Mouse (Mus musculus) ovary, postnatal 10 days (tissue): ENCODE data around the gene Syt14.

Experiments
- DNase-seq: peaks from one replicate; pipeline ENCODE4 v3.0.0; 2022; ENCODE audit warnings: low spot score

Gene Syt14

DNA sequence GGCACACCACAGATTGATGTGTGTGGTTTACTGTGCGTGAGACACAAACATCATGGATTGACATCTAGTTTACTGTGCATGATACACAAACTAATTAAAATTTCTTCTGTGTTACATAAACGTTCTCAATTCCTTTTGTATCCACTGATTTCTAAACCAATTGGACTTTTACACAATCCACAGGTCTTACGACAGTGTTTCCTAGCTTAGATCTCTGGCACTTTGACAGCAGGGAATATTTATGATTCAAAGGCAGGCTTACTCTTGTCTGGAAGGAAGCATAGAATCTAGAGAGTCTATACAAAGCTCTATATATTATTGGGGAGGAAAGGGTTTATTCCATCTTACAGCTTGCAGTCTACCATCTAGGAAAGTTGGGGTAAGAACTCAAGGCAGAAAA lies 171.1 kb downstream of the Syt14 start:
- no peak for DNase-seq

GRCm38 (mm10) chr1:192861305-192861960 lies 174.1 kb downstream of the Syt14 start:
- no peak for DNase-seq

DNA sequence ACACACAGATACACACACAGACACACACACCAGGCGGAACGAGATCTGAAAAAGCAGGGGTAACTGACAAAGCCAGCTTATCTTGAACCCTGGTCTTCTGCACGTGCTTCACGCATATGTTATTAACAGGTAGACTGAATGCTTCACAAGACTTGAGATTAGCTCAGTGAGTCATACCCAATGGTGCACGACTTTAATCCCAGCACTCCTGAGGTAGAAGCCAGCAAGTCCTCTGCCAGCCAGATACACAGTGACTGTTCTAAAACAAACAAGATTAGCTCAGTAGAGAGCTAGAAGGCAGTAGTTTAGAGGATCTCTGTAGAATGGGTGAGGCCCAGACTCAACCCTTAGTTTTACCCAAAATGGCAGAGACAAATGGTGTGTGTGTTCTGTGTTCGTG lies 175.3 kb downstream of the Syt14 start:
- no peak for DNase-seq

DNA sequence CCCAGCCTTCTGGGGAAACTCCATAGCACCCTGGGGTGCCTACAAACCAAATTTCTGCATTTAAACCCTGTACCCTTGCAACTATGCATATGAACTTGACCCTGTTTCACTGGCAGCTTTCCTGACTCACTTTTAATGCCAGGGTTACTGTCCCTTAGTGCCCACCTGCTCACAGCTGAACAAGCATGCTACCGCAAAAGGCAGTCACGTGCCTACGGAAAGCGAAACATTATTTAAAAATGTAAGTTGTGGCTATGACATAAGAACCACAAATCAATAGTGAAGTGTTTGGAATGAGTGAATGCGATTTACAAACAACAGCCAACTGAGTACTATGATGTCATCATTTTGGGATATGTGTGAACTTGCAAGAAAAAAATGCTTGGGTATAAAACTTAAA lies 178.0 kb downstream of the Syt14 start:
- no peak for DNase-seq

GRCm38 (mm10) chr1:192856931-192857330 lies 178.6 kb downstream of the Syt14 start:
- DNase-seq, result no peak

DNA sequence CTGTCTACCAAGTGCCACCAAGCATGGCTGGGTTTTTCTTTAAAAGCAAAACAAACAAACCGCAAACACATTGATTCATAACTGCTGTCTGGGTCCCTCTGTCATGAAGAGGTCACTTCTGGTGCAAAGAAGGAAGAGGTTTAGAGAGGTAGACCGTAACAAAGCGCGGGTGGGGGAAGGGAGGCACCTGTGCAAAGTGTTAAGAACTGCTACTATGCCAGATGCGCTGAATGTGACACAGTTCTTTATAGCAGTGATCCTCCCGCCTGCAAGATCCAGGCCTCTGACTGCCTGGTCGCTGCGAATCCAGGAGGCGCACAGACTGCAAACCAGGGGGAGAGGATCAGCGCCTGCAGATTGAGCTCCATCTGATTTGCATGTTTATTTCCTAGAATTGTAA lies 179.2 kb downstream of the Syt14 start:
- no peak for DNase-seq

- DNase-seq, result peak; percentile 34
These were observed 179.9 kb downstream of the Syt14 start, which contains the start of gene Sertad4 for GRCm38 (mm10) chr1:192855474-192856230. TSS of gene Sertad4 (minus strand) at chr1:192855756.

GRCm38 (mm10) chr1:192854819-192855271 lies 180.7 kb downstream of the Syt14 start:
- peak; percentile 41 for DNase-seq

- no peak for DNase-seq
These were observed 181.4 kb downstream of the Syt14 start for GRCm38 (mm10) chr1:192853988-192854818.

GRCm38 (mm10) chr1:192853429-192853828 lies 182.1 kb downstream of the Syt14 start:
- DNase-seq, result no peak

- DNase-seq, result no peak
These were observed 183.5 kb downstream of the Syt14 start for GRCm38 (mm10) chr1:192852047-192852446.

- no peak for DNase-seq
These were observed 183.9 kb downstream of the Syt14 start for GRCm38 (mm10) chr1:192851640-192852039.

DNA sequence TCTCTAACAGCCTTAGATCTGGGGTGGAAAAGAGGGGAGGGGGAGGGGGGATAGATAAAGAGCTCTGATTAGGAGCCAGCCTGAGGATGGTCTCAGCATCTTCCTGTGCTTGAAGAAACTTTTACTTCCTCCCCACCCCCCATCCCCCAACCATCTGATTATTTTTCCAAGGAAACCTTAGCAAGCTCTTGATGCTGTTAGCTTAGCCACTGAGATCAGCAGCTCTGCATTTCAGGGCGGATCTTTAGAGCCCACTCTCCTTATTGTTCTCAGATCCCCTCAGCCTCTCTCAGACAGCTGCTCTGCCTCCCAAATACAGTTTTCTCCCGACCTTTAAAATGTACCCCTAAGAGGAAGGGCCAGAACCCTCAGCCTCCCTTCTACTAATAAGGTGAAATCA lies 184.4 kb downstream of the Syt14 start:
- no peak for DNase-seq

DNA sequence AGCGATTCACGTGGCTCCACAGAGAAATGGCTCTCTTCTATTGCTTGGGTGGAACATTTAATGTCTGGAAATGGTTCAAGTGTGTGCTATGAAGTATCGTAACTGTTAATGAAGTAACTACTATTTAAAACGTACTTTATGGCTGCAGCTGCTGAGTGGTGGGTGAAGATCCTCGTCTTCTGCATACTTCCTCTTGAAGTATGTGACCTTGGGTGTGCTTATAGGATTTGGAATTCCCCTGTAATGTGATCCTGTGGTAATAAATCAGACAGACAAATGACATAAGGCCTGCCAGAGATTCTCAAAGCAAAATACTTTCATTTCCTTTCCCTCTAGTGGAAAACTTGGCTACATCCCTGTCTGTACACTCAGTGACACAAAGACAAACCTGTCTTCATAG lies 186.0 kb downstream of the Syt14 start:
- DNase-seq, result no peak

GRCm38 (mm10) chr1:192847254-192847653 lies 188.3 kb downstream of the Syt14 start:
- DNase-seq, result no peak
